Mouse (Mus musculus) left cerebral cortex, adult 18-20 months (tissue): ENCODE measurements at regions not wholly inside any gene's neighbourhood (a gene's known extent, or its start where the extent isn't known, plus 50 kb on each side); places are given as distances from the start of the nearest gene placed in this dataset.

Source experiments
- DNase-seq, 2 experiments: peaks; one replicate each; pipeline ENCODE4 v3.0.0; 2021 to 2022; ENCODE audit warnings: low spot score in 2 of 2, mixed read lengths in 1 of 2

GRCm38 (mm10) chr14:17347286-17347685, 312.8 kb upstream of the Thrb start:
- peak; percentile 4 to 6 for DNase-seq

DNA sequence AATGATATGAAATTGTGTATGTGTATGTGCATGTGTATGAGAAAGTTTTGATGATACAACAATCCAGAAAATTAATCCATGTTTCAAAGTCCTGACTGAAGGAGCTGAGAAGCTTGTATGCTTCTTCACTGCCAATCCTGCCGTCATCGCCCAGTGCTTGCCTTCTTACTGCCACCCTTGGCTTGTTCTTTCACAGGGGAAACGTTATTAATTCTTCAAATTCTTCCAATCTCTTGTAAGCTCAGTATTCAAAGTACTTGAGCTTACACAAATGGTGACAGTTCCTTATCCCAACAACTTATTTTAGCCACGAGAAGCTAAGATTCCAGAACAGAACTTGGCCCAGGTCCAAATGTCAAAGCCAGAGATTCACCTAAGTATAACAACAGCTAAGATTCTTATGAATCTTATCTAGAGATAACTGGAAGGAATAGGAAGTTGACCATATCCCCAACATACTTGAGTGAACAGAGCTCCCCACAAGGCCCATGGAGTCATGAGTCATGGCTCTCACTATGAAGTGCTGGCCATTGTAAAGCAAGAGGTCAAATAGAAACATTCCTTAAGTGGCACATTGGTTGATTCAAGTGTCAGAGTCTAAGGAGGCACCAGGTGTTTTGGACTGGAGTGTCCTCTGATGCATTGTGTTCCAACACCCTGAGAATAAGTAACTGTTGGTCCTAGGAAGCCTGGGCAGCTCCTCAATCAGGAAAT, 307.6 kb upstream of the Thrb start:
- DNase-seq, result no peak

GRCm38 (mm10) chr14:17361910-17362309, 298.2 kb upstream of the Thrb start:
- no peak for DNase-seq

- DNase-seq, result peak; percentile 61 to 63
Observed at GRCm38 (mm10) chr14:17402751-17403479, 257.1 kb upstream of the Thrb start.

DNA sequence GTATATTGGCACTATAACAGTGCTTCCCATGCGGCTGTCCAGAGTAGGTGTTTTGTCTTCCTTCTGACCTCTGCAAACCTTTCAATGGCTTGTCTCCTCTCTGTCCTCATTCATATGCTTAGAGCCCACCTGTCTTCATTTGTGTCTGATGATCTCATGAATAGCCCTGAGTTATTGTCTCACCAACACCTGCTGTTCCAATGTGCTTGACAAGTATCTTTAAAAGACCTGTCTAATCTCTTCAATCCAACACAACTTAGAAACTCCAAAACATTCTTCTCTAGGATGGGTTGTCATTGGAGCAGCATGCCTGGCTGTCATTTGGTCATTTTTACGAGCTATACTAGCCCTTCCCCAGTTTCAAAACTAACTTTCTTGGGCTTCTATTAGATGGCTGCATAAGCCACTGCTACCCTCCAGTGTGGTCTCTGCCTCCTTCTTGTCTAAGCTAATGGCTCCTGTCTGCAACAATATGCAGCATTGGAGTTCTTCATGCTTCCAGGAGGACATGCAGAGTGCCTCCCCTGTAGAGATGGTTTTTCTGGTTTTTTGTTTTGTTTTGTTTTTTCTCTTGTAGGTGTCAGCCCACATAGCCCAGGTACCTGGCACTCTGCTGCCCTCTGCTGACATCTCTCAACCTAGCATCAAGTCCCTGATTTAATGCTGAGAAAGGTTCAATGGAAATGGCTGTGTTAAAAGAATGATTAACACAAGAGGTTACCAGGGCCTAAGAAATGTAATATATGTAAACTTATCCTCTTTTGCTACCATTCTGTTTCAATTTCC, 254.3 kb upstream of the Thrb start:
- peak; percentile 51 to 62 for DNase-seq

DNA sequence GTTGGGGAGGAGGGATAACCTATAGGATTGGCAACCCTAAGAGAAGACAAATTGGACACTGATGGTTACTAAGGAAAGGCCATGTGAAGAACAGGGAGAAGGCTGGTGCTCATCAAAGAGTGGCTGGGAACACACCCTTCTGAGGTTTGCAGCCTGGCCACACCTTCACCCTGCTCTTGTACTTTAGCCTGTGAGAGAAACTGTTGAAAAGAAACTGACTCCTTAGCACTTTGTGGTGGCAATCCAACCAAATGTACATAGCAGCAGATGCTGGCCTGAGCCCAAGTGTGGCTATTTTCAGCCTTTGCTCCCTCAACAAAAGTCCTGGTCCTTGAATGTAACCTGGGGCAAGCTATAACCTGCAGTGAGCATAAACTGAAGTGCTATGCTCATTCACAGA, 253.2 kb upstream of the Thrb start:
- no peak for DNase-seq

DNA sequence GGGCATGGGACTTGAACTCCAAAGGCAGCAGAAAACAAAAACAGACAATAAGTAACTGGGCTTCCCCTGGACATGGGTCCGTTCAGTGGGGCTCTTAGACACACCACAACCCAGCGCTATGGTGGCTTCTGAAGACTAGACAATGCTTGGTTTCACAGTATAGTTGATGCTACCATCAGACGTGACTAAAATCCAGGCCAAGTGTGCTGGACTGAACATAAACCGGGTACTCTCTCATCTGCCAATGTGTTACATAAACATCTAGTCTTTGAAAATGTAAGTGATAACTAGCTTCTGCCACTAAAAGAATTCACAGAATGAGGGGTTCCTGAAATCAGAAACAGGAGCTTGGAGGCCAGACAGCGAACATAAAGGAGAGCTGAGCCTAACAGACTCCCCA, 251.7 kb upstream of the Thrb start:
- DNase-seq, result no peak

GRCm38 (mm10) chr14:17408813-17409212, 251.2 kb upstream of the Thrb start:
- no peak for DNase-seq

- no peak for DNase-seq
Observed at GRCm38 (mm10) chr14:17409497-17409896, 250.6 kb upstream of the Thrb start.

- no peak for DNase-seq
Observed at GRCm38 (mm10) chr14:17410752-17411151, 249.3 kb upstream of the Thrb start.

DNA sequence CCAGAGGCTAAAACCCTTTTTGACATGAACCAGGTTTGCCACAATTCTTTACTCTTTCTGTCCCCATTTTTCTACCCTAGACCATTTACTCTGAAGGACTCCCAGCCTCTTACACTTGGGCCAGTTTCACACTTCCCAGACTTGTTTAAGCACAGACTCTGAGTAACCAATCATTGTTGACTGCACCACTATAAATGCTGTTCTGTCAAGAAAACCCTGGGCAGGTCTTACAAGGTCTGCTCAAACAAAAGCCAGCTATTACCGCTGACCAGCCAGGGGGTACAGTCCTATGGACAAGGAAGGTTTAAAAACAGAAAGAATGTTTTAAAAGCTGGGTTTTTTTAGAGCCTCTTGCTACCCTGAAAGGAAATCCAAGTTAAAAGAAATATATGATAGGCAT, 248.8 kb upstream of the Thrb start:
- DNase-seq, result no peak

DNA sequence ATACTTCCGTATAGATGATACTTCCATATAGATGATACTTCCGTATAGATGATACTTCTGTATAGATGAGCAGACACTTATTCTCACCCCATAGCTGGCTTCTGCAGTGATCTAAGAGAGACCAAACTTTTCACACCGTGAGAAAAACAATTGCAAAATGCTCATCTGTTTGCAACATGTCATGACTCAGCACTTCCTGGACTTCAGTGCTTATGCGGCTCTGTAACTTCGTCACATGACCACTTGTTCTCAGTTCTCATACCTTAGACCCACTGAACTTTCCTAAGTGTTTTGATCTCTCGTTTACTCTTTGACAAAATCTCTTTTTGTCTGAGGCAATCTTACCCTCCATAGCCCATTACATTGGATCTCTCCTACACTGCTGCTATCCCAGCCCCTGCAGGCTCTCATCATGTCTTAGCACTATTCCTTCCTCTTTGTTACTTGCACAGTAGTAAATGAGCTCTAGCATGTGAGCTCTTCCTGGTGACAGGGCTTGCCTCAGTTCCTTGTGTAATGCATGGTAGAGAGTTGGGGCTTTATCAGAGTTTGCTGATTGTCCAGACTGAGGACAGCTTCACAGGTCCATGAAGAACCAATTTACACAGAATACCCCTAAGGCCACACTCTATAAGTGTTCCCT, 245.7 kb upstream of the Thrb start:
- DNase-seq, result no peak

DNA sequence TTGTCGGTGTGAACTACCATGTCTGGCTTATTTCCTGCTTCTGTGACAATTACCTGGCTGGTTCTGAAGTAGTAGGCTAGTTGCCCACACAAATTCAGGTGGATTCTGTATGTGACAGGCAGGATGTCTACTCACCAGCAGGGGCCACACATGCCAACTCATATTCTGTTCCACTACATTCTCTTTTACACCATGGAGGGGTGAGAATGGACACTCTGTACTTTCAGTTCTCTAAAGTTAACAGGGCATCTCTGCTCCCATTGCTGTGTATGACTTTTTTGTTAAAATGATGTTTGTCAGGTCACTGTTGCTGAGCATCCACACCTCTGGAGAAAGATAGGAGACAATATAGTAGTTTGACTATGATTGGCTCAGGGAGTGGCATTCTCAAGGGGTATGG, 232.3 kb upstream of the Thrb start:
- no peak for DNase-seq

DNA sequence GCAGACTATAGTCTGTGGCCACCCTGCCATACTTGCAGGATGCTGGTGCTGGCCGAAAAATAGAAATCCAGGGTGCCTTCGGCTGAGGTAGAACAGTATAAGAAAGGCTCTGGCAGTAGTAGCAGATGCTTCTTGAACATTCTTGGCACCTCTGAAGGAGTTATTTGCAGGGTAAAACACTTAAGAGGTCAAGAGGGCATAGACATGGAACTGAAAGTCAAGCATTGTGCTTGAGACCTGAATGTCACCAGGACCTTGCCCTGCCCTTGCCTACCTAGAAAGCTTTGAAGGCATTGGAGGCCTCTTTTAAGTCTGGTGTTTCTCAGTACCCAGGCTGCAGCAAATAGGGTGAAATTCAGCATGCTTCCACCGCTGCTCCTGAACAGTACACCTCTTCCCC, 230.9 kb upstream of the Thrb start:
- DNase-seq, result no peak

- DNase-seq, result no peak
Observed at GRCm38 (mm10) chr14:17433346-17433745, 226.7 kb upstream of the Thrb start.

GRCm38 (mm10) chr14:17457946-17458345, 202.1 kb upstream of the Thrb start:
- DNase-seq, result no peak

DNA sequence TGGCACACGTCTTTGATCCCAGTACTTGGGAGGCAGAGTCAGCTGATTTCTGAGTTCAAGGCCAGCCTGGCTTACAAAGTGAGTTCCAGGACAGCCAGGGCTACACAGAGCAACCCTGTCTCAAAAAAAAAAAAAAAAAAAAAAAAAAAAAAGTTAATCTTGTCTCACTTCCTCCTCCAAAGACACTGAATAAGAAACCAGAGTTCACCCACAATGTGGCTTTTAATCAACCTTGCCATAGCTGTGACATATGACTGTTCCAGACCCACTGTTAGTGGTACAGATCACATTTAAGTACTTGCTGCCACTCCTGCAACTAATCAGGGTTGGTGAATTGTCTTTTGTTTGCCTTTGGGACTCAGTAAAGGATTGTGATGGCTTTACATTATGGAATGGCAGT, 181.1 kb upstream of the Thrb start:
- DNase-seq, result no peak

DNA sequence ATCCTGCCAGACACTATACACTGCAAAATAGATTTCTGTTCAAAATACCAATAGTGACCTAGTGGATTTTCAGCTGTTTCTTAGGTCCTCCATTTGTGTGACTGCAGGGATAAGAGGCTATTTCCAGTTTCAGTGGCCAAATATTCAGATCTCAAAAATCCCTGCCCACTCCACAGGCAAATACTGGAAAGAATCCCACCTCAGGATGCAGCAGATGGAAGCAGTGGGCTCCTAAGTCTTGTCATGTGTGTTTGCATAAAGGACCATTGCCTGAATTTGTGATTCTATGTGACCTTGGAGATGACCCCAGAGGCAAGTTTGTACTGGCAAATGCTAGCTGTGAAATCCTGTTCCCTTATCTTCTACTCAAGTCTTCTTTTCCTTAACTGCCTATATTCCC, 175.2 kb upstream of the Thrb start:
- no peak for DNase-seq

GRCm38 (mm10) chr14:17513756-17514155, 146.3 kb upstream of the Thrb start:
- peak; percentile 3 to 6 for DNase-seq

DNA sequence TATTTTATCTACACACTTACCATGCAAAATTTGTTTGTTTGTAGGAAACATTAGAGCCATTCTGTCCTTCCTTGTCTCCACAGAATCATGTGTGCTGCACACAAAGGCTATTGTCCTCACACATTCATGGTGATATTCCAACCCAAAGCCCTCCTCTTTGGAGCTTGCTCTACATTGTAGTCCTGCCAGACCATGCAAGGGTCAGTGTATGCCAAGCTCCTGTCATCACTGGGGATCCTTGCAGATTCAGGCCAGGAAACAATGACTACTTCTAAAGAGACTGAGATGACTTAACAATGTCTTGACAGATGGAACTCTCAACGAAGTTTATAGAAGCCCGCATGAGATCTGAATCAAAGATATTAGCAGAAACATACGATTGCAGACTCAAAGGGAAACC, 137.4 kb upstream of the Thrb start:
- no peak for DNase-seq

DNA sequence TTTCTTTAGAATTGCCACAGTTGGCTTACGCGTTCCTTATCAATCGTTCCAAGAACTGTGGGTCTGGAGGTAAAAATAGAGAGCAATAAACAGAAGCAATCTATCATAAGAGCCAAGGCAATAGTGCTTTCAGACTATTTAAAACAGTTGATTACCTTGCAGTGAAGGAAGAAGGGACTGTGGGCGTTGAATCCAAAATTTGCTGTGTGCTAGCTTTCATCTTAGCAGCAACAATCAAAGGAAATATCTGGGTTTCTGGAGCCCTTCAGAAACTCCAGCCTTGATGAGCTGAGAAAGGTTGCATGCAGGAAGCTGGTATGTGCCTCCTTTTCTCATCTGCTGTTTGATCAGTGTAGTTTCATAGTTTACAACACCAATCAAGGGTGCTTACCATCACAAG, 136.1 kb upstream of the Thrb start:
- no peak for DNase-seq

- no peak for DNase-seq
Observed at GRCm38 (mm10) chr14:17539322-17539721, 120.7 kb upstream of the Thrb start.
